Mouse (Mus musculus) gastrocnemius, postnatal 25 days (tissue): ENCODE measurements around the gene Lrp8. TPM values are rescaled to one million over a fixed set of nuclear protein-coding genes. Genes with fewer than 3 reads are reported as not detected.

Source experiments
- DNase-seq: peaks from one replicate; pipeline ENCODE4 v3.0.0; 2022
- total RNA-seq, 2 experiments: library from RNA; stranded (reverse); gene quantifications; 1 replicate in 1 of 2; 2 replicates in 1 of 2; pipeline ENCODE4 v1.2.3; 2021

Gene Lrp8
- total RNA-seq, 2 experiments from 2014 or later = 0.29 TPM; not detected in 1

DNA sequence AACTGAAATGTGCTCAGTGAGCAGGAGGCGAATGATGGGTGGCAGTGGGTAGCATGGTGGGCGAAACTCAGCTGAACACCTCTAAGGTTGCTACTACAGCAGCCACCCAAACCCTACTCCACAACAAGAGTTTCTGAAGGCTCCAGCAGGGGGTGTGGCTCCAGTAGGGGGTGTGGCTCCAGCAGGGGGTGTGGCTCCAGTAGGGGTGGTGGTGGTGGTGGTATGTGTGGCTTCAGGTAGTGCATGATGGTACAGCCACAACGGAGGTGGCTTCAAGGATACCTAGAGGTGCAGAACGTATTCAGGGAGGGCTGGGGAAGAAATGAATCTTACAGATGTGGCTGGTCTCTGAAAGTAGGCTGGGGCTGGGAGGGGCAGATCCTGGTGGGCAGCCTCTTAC, 5.7 kb downstream of the Lrp8 start:
- DNase-seq = no peak

DNA sequence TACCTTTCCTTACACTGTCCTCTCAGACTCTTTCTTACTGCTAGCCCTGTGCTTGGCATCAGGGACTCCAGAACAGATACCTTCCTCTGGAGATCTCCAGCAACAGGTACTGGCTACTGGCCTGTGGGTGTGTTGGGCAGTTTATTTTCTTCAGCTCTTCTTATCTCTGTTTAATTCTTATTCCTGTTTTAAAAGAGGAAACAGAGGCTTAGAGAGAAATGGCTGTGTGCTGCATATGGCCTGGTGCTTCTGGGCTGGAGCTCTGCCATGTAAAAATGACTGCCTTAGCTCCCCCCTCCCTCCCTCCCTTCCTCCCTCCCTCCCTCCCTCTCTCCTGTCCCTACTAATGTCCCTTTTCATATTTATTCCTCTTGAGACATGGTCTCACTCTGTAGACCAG, 6.6 kb downstream of the Lrp8 start:
- no peak for DNase-seq

DNA sequence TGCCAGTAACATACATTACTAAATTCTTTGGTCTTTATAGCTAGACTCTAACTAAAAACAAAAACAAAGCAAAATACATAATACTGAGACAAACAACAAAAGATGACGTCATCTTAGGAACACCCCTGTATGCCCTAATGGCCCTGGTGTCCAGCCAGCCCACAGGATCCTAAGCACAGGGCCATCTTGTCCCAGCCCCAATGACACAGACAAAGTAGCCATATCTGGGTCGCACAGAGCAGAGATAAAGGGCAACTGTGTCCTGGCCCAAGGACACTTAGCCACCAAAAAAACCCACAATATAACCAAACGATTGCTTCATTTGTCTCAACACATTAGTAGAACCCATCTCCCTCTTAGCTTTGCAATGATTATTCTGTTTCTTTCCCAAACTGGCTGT, 8.9 kb downstream of the Lrp8 start:
- no peak for DNase-seq

DNA sequence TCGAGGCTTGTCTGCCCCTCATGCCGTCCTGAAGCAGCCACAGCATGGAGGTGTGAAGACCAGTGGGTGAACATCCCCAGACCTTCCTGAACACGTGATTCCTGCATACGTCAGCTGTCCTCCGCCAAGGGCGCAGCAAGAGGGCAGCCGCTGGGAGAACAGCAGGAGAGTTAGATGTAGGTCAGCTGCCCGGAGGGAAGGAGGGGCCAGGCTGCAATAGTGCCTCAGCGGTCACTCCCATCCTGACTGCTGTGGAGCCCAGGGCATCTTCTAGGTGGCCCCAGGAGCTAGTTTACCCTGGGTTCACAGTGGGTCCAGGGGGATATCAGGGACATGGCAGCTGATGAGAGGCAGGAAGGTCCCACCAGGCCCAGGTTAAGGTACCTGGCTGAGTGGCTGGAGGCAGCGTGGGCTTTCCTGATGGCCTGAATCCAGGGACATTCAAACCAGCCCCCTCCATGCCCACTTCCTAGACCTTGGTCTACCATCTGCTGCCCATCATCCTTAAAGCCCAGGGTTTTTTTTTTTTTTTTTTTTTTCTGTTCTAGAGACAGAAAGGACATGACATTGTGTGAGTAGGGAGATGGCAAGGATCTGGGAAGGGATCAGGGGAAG, 9.8 kb downstream of the Lrp8 start:
- DNase-seq = no peak

DNA sequence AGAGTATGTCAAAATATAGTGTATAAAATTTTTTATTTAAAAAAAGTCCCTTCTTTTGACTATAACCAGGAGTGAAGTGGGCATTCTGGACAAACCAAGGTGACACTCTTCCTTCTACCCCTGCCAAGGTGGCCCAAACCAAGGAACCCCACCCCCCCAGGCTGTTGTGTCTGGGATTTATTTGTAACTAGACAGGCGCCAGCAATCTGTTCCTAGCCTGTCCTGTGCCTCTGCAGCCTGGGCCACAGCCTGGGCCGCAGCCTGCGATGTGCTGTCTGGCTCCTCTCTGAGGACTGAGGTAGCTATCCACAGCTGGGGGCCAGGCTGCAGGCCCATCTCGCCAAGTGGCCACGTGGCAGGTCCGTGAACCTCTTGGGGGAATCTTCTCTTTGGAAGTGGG, 10.3 kb downstream of the Lrp8 start:
- DNase-seq = no peak

DNA sequence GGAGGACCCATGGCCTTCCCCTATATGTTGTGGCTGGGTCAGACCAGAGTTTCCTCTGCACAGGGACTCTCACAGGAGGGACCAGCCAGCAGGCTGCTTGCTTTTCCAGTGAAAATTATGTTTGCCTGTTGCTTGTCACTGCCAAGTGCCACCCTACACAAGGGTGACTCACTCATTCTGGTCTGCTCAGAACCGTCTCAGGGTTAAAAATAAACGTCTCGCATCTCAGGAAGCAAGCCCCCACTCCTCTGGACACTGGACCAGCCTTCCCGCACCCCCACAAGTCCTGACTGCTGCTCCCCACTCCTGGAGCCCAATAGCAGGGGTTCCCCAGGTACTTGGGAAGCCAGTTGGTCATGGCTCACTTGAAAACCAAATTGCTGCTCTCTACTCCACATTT, 14.4 kb downstream of the Lrp8 start:
- no peak for DNase-seq

DNA sequence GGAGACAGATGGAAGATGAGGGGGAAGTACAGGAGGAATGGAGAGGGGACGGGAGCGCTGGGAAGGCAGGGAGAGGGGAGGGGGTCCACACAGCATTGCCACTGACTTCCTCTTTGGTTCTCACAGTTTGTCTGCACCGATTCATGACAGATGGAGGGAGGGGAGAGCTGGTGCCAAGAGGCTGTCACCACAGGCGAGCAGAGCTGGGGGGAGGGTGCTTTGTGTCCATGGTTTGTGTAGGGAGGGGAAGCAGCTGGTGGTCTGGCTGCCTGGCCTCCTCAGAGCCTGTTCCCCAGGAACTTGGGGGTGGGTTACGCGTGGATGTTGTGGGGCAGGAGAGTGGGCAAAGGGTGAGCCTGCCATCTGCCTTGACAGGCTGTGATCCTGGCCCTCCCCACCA, 15.4 kb downstream of the Lrp8 start:
- no peak for DNase-seq

DNA sequence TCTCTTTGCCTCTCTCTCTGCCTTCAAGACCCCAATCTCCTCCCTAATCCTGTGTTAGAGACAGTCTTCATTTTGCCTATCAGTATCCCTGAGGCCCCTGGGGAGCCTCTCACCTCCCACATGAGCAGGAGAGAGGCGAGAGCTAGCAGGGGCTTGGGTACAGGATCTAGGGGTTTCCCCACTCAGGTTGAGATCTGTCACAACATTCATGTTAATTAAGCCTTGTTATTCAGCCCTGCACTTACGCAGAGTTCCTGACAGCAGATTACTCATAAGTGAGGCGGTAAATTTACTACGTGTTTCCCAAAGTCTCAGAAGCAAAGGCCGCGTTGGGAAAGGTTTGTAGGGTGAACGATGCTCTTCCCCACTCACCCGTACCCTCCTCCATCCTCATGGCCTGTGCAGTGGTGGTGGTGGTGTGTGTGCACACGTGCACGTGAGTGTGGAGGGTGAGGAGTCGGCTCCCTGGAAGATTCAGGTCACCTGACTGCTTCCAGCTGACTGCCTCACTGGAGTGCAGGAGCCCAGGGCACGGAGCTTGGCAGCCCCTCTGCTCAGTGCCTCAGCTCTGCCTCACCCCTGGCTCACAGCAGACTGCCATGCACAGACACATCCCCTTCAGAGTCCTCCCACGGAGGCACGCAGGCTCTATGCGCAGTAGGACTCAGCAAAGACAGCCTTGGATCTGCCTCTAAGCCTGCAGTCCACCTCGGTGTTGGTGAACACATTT, 18.1 kb downstream of the Lrp8 start:
- no peak for DNase-seq

DNA sequence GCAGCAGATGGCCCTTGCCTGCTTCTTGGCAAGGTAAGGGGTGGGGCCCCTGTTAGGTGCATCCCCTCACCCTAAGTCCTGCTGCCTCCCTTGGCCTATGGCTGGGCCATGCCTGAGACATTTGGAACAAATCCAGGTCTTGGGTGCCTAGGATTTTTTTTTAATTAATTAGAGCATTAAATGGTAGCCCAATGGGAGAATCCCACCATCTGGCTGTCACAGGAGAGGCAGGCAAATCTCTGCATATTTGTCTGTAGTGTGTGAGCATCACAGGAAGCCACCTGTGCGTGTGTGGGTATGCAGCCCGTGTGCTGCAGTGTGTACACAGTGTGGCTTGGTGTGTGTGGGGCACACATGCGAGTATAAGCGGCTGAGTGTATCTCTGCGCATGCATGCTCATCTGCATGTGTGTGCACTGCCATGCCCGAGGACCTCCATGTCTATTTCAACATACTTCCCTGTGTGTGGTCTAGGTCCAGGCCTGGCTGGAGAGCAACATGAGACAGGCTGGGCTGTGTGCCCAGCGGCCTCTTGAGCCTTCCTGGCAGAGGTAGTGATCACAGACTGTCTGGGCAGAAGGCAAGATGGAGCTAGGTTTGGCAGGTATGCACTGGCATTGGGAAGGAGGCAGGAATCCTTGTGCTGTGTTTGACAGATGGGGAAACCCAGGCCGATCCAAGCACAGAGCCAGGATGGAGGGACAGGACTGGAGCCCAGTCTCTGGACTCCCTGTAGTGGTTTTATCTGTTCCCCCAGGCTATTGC, 19.0 kb downstream of the Lrp8 start:
- peak; percentile 41 for DNase-seq

DNA sequence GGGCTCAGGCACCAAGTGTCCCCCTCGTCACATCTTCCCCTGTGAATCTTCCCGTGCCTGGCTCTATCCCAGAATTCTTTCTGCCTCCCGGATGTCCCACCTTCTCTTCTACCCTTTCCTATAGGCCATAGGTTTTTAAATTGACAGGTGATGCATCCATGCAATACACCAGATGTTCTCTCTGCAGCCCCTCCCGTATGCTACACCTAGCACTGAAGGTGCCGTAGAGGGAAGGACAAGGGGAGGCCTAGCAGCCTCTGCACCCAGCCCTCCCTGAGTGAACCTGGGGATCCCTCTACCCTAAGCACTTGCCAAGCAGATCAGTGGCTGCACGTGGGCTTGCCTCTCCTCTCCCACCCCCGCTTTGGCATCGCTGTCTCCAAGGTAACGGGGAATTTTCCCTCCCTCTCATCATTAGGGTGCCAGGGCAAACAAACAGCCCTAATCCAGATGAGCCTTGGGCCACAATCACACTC, 20.9 kb downstream of the Lrp8 start:
- DNase-seq = no peak

DNA sequence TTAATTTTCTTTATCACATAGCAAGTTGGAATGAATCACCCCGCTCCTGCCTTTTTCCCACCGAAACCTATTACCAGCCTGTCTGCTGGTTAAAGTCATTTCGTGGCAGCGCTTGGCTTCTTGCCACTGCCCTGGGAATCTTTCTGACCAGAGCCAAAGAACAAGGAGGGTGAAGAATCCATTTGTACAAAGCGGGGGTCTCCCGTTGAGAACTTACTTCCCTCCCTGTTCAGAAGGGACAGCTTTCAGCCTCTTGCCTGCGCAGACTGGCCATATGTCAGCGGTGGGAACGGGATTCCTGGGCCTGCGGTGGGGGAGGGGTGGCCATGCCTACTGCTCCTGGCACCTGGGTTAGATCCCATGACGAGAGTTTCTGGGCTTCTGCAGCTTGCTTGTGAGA, 21.4 kb downstream of the Lrp8 start:
- no peak for DNase-seq

DNA sequence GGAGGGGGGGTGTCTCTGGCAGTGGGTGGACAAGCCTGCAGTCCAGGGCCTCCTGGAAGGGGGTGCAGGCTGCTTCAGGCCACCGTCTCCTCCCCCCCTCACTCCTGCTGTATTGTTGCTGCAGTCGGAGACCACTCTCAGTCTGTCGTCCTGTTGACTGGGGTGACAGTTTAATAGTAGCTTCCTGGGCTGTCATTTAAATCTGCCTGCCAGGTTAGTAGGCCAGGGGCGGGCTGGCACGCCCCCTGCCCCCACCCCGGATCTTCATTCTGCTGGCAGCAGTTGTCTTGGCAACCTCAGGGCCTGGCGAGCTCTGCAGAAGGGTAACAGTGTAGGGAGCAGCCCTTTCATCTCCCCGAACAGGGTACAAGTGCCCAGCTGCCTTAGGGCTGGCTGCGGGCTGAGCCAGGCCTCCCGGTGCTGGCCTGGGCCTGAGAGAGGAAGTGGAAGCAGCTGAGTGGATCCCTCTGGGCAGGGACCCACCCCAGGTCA, 26.7 kb downstream of the Lrp8 start:
- DNase-seq = peak; percentile 37

DNA sequence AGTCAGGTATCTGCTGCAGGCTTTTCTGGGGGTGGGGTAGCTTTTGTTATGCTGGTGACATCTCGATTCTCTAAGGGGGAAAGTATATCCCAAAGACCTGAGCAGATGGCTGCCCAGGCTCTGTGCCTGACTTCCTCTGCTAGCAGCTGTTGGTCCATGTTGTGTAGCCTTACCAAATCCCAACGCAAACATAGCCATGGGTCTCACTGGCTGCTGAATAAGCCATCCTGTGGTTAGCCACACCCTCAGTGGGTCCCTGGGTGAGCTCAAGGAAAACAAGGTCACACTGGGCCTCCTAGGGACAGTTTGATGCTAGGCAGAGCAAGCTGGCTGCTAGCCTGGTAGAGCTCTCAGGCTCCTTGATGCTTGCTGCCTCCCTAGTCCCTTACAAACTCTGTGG, 27.6 kb downstream of the Lrp8 start:
- DNase-seq = no peak

DNA sequence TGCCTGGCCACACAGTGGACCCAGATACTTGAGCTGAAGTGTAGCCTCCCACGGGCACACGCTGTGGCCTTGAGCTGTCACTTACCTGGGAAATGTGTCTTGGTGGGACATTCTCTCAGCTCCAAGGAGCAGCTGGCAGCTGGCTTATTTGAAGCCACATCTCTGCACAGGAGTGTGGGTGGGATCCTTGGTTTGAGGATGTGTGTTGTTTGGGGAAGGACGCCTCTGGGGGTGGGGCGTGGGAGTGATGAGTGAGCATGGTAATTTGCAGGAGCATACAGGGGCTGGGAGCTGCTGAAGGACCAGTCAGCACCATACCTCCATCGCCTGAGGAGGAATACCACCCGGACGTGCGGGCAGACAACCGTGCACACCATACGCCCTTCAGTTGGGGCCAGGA, 28.1 kb downstream of the Lrp8 start:
- no peak for DNase-seq

DNA sequence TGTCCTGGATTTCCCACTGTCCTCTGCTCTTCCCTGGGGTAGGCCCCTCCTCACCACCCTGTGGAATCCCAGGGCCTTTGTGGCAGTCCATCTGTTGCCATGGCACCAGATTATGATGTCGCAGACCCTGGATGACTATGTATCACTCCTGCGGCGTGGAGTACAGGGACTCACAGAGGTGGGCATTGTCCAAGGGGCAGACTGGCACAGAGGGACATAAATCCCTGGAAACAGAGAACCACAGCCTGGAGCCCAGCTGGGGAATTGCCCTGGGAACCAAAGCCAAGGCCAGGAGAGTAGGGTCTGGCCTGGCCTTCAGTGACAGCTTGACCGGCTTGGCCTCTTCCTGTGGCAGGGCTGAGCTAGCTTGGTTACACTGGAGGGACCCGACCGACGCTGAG, 28.8 kb downstream of the Lrp8 start:
- DNase-seq = no peak

DNA sequence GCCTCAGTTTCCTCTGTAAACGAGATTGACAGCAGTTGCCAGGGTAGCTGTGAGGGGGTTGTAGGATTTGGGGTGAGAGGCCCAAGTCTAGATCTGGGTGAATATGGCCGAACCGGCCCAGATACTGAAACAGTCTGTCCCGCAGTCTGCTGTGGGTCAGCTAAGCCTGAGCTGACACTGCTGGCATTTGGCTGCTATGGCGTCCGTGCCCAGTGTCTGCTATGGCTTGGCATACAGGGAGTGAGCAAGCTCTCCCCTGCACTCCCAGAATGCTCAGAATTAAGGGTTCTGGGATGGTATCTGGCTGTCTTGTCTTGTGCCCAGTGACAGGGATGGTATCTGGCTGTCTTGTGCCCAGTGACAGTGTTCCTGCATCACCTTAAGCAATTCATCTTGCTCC, 29.6 kb downstream of the Lrp8 start:
- no peak for DNase-seq

DNA sequence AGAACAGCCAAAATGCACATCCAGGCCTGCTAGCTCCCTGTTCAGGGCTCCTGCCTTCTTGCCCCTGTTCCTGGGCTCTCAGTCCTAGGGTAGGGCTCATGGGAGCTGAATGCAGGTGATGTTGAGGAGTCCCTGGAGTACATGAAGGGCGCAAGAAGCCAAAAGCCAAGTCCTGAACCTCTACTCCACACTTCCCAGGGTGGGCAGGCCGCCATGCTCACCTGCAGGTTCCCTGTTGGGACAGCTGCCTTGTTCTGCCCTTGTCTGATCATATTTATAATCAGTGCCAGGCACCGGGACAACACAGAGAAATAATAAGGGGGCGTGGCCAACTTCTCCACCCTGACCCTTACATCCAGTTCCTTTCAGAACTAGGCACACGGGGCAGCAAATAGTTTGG, 31.5 kb downstream of the Lrp8 start:
- no peak for DNase-seq

DNA sequence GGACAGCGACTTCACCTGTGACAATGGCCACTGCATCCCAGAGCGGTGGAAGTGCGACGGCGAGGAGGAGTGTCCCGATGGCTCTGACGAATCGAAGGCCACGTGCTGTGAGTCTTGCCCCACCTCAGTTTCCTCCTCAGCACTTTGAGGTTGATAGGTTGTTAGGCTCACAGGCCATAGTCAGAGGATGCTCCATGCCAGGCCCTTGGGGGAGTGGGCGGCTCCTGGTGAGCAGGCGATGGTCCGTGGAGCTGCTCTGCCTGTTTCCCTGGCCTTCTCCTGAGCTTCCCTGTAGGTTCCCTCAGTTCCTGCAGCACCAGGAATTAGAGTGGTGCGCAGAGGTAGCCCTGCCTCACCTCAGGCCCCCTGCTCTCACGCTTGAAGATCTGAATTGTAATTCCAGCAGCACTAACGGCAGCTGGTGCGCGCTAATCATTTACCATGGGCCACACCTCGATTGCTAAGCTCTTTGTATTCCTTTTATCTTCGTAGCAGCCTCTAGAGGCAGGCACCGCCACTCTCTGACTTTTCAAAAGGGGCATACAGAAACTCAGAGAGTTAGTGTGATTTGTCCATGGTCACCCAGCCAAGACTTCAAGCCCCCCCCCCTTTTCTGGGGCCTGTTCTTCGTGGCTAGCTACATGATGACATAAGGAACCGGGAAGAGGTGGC, 32.7 kb downstream of the Lrp8 start:
- DNase-seq = no peak

DNA sequence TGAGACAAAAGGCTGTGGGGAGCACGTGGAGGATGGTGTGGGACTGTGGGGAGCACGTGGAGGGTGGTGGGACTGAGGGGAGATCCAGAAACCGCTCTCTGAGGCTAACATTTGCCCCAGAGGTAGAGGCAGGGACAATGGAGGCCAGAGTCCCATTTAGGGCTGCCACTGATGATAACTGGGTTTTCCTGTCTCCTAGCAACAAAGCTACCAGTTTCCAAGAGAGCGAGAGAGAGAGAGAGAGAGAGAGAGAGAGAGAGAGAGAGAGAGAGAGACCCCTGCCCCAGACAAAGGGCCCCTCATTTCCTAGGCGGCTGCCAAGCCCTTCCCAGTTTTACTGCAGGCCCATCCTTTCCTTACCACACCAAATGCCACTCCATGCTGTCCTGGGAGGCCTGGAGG, 33.4 kb downstream of the Lrp8 start:
- DNase-seq = no peak

DNA sequence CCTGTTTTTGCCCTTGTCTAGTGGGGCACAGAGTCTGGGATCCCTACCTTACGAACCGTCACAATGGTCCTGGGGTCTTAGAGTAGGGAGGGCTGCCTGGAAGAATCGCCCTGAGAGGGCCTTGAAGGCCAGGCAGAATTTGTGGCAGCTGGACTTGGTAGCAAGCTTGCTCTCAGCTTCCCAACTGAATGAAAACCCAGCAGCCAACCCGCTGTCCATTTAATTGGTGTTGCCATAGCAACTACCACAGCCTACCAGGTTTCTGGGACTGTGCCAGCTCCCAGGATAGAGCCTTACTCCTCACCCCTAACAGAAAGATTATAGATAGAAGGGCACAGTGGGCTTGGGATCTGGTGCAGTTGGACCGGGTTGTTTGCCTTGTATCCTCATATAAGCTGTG, 34.7 kb downstream of the Lrp8 start:
- no peak for DNase-seq

DNA sequence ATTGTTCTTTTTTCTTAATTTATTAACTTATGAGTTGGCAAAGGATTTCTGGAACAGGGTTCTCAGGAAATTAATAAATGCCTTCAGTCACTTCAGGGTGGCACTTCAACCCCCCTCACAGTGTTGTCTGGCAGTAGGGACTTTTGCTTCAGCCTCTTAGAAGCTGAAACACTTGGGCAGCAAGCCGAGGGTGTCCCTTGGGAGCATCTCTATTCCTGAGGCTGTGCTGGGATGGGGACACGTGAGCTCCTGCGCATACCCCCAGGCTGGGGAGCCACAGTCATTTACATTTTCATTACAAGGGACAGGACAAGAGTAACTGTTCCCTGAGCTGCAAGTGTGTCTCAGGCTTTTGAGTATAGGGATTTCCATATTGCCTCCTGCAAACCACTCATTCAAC, 35.8 kb downstream of the Lrp8 start:
- DNase-seq = no peak

DNA sequence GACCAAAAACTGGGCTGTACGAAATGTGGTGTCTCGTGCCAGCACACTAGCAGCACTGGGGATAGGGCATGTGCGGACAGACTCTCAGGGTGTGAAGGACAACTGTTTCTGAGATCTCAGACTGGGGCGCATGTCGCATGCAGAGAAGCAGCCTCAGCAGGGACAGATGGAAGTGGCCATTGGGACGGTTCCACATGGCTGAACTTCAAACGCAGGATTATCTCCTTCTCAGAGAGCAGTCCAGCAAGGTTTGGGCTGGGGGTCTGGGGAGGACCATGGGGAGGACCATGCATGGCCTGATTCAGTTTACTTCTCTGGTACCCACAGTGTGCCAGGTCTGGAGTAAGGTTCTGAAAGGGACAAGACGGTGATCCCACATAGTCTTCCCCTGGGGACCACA, 41.6 kb downstream of the Lrp8 start:
- DNase-seq = no peak

DNA sequence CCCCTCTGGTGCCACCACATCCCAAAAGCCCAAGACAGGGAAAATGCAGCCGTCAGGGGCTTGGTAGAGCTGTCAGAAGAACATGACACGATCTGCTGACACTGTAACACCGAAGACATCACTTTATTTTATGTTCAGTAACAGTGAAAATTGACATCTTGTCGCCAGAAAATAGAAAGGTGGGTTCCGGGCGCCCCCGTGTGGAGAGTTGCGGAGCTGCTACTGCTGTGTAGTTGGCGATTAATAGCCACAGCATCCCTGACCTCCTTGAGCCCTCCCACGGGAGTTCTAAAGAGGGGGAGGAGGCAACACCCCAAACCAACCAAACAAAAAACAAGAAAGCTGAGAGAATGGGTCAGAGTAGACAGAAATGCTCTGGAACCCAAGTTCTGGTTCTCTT, 42.9 kb downstream of the Lrp8 start:
- DNase-seq = peak; percentile 35
